Mouse (Mus musculus) lung, postnatal 0 days (tissue): ENCODE measurements around the gene Hk3.
A peak's percentile ranks its signal among the peaks of the same experiment; 100 is the strongest.

ENCODE experiments used
- CTCF ChIP-seq: IDR thresholded peaks from 2 replicates; pipeline ENCODE4 v1.5.1; 2016; ENCODE audit warnings: antibody characterized with exemption, mild to moderate bottlenecking
- EP300 ChIP-seq: IDR thresholded peaks from 2 replicates; pipeline ENCODE4 v1.6.1; 2016; ENCODE audit warnings: antibody characterized with exemption, mild to moderate bottlenecking, control low read depth

- TF ChIP-seq EP300, result no peak
- 0 out of 2 replicates have a peak, but pooled peaks have one; percentile 2 for TF ChIP-seq CTCF
These were observed at the start of gene Hk3 for GRCm38 (mm10) chr13:55021194-55021779.
